Mouse (Mus musculus): ENCODE results near the gene Col19a1. TPM values are rescaled to one million over a fixed set of nuclear protein-coding genes. Genes with fewer than 3 reads are reported as not detected.

Gene Col19a1
- total RNA-seq, 2 experiments from 2014 or later: 0.06 to 0.10 TPM

GRCm38 (mm10) chr1:24230428-24230827, 356.8 kb downstream of the Col19a1 start:
- no peak for DNase-seq (ENCODE audit: low spot score in 2 of 2)

- DNase-seq (ENCODE audit: low spot score in 2 of 2): no peak
These were observed 357.7 kb downstream of the Col19a1 start for GRCm38 (mm10) chr1:24229552-24229951.

DNA sequence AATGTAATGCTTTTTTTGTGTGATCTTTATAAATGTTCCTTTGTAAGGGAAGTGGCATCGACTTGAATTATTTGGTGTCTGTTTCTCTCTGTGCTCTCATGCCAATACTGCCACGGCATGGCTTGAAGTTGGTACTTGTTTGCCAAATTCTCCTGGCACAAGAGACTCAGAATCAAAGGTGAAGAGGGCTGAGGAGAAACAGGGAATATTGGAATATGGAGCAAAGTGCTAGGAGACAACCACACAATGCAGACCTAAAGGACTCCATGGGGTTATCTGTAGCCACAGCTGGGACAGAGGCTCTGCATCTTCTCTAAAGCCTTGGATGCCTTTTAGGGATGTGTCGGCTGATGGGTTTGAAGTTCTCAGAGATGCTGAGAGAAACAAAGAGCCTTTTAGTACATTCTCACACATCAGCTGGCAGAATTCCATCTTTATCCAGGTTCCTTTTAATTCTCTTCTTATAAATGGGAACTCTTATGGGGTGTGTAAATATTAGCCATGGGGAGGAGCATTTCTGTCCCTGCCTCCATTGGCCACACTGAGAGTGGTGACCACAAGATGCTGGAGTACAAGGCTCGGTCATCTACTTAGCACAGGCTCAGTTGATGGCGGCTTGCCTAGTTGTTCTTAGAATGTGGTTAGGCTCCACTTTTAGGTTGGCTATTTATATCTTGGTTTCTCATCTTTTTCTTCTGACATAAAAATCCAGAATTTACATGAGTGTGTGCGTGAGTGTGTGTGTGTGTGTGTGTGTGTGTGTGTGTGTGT, 360.1 kb downstream of the Col19a1 start:
- no peak for DNase-seq (ENCODE audit: low spot score in 2 of 2)

GRCm38 (mm10) chr1:24225825-24226526, 361.3 kb downstream of the Col19a1 start:
- DNase-seq (ENCODE audit: low spot score in 2 of 2): no peak

DNA sequence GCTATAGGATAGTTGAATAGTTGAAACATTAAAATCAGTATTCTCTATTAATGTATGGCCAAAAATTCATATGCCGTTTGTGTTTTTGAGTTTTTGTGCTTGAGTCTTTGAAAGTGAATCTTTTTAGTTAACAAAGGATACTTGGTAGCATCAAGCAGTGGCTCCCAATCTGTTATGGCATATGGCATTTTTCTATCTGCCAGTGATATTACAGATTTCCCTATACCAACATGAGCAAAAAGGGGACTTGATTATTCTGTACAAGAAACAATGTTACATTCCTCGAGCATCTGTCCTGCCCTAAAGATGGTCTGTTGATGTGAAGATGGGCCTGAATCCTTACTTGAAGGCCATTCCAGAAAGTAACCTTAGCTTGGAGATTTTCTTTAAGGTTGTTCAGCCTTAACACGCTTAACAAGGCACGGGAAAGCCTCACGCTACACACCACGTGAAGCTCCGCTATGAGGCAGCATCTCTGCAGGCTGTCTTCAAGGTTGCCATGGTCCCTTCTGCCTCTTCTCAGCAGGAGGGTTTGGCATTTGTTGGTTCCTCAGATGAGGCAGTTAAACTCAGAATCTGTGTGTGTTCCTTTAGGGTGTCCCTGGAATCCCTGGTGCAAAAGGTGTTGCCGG, 364.2 kb downstream of the Col19a1 start:
- DNase-seq (ENCODE audit: low spot score in 2 of 2): no peak

- DNase-seq (ENCODE audit: low spot score in 2 of 2): no peak
These were observed 365.0 kb downstream of the Col19a1 start for GRCm38 (mm10) chr1:24222231-24222630.

DNA sequence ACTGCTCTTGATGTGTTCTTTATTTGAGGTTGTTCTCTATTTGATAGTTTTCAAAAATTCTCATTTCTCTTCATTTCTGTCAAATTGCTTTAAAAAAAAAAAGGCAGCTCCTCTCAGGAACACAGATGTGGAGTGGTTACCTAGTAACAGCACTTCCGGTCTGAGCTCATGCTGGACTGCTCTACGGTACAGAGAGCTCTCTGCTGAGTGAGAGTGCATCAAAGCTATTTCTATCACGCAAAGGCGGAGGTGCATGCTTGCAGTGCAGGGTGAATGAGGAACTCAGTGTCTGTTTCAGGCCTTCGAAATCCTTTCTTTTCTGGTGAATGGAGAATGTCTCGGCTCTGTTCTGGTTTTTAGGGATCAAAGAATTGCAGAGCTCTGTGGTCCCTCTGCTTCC, 368.2 kb downstream of the Col19a1 start:
- DNase-seq (ENCODE audit: low spot score in 2 of 2): no peak

Other genes starting within 250 kb of the Col19a1 start
- 10 to 100 TPM; 78.3 to 80.4 TPM for gene Lmbrd1, start 91.2 kb upstream of the Col19a1 start, total RNA-seq (2021)

All from adrenal gland, adult 18-20 months (tissue).